Mouse (Mus musculus) limb, embryonic 13.5 days (tissue): ENCODE results near the gene Fbxo11. TPM values are rescaled to one million over a fixed set of nuclear protein-coding genes. Genes with fewer than 3 reads are reported as not detected.
"Not testable (repeated sequence)": the region's sequence is repeated elsewhere in the genome, so short reads cannot be mapped to it uniquely, and the experiment has no call there.

Source experiments
- ATAC-seq: fragments of 200-750 bp; cut with Nextera tagmentation; 2 replicates; pipeline ENCODE4 v1.8.0; 2017; ENCODE audit warnings: low read depth, moderate number of reproducible peaks, moderate TSS enrichment; ENCODE audit not compliant: low FRiP score
- H3K27ac ChIP-seq: fragments of 300-500 bp; sonication (generic); 2 replicates; pipeline ENCODE4 v1.5.1; 2015; ENCODE audit warnings: inconsistent platforms, mild to moderate bottlenecking, moderate library complexity
- H3K27me3 ChIP-seq: fragments of 300-500 bp; sonication (generic); 2 replicates; pipeline ENCODE4 v1.6.1; 2015; ENCODE audit warnings: mild to moderate bottlenecking, inconsistent platforms
- H3K36me3 ChIP-seq: fragments of 300-500 bp; sonication (generic); 2 replicates; pipeline ENCODE4 v1.6.1; 2015; ENCODE audit warnings: inconsistent platforms, mild to moderate bottlenecking, moderate library complexity
- H3K4me1 ChIP-seq: fragments of 300-500 bp; sonication (generic); 2 replicates; pipeline ENCODE4 v1.6.1; 2015; ENCODE audit warnings: inconsistent platforms
- H3K4me2 ChIP-seq: fragments of 300-500 bp; sonication (generic); replicated peaks from 2 replicates; pipeline ENCODE4 v1.6.1; 2015; ENCODE audit warnings: inconsistent platforms, mild to moderate bottlenecking, moderate library complexity
- H3K4me3 ChIP-seq: fragments of 300-500 bp; sonication (generic); 2 replicates; pipeline ENCODE4 v1.5.1; 2015; ENCODE audit warnings: moderate library complexity, mild to moderate bottlenecking, inconsistent platforms
- H3K9ac ChIP-seq: fragments of 300-500 bp; sonication (generic); 2 replicates; pipeline ENCODE4 v1.6.1; 2015; ENCODE audit warnings: mild to moderate bottlenecking, inconsistent platforms
- H3K9me3 ChIP-seq: fragments of 300-500 bp; sonication (generic); 2 replicates; pipeline ENCODE4 v1.6.1; 2016; ENCODE audit warnings: inconsistent platforms
- WGBS: fragments of 180-500 bp; shearing (Covaris S2); methylation state at CpG from one replicate; pipeline ENCODE4 v1.1.7; 2015; 5-methylcytosine and 5-hydroxymethylcytosine counted together
- polyA plus RNA-seq: library from polyadenylated mRNA; unstranded; fragments of >200 nt; fragmentation: Nextera tagmentation; extraction: Ambion mirVana; gene quantifications from 2 replicates; pipeline ENCODE4 v1.2.1, GENCODE M21; 2015

The Fbxo11 gene
- polyA plus RNA-seq, 1 experiment from 2014 or later, result 21.1 TPM

GRCm38 (mm10) chr17:87972856-87973255 is 92.2 kb downstream of the Fbxo11 start:
- WGBS, result 74% methylated on average over 5 of the region's 5 CpGs
- peaks cover 6% of the 10 kb centered on the region; the same call in 1 of the 2 replicates for H3K36me3 ChIP-seq
- no peak for ATAC-seq
- no peak overlapping the region for H3K4me2 ChIP-seq
- H3K9me3 ChIP-seq, result no peaks in the 10 kb centered on the region
- no peak overlapping the region for H3K27ac ChIP-seq
- H3K9ac ChIP-seq, result no peak overlapping the region
- no peak overlapping the region for H3K4me3 ChIP-seq
- H3K27me3 ChIP-seq, result no peaks in the 10 kb centered on the region
- H3K4me1 ChIP-seq, result peaks cover 21% of the 10 kb centered on the region

- not testable (repeated sequence) for H3K4me2 ChIP-seq, H3K4me3 ChIP-seq, H3K27me3 ChIP-seq, H3K9me3 ChIP-seq, ATAC-seq, H3K9ac ChIP-seq, H3K36me3 ChIP-seq, H3K27ac ChIP-seq
- H3K4me1 ChIP-seq, result peaks cover 19% of the 10 kb centered on the region
- 86% methylated on average over 15 of the region's 15 CpGs for WGBS
These were observed 93.1 kb downstream of the Fbxo11 start for GRCm38 (mm10) chr17:87971696-87972591.

- WGBS, result 33% methylated on average over 7 of the region's 8 CpGs
- not testable (repeated sequence) for H3K4me2 ChIP-seq, ATAC-seq, H3K4me3 ChIP-seq, H3K27me3 ChIP-seq, H3K9me3 ChIP-seq, H3K27ac ChIP-seq, H3K9ac ChIP-seq, H3K4me1 ChIP-seq, H3K36me3 ChIP-seq
These were observed 96.6 kb downstream of the Fbxo11 start for GRCm38 (mm10) chr17:87968483-87968926.

- Histone ChIP-seq H3K9me3 (no peaks in the 10 kb centered on the region; the same call in 1 of the 2 replicates), H3K36me3 (no peaks in the 10 kb centered on the region), H3K27ac (no peak overlapping the region), H3K4me1 (no peaks in the 10 kb centered on the region), H3K4me3 (no peak overlapping the region), H3K27me3 (no peaks in the 10 kb centered on the region), H3K4me2 (no peak overlapping the region), H3K9ac (no peak overlapping the region)
- 86% methylated on average over 13 of the region's 14 CpGs for WGBS
- no peak for ATAC-seq
These were observed 101.7 kb downstream of the Fbxo11 start for GRCm38 (mm10) chr17:87963081-87964075.

GRCm38 (mm10) chr17:87959931-87960330 is 105.2 kb downstream of the Fbxo11 start:
- WGBS, result 92% methylated on average over 5 of the region's 5 CpGs
- H3K9me3 ChIP-seq, H3K9ac ChIP-seq, ATAC-seq, H3K4me1 ChIP-seq, H3K4me2 ChIP-seq, H3K27me3 ChIP-seq, H3K27ac ChIP-seq, H3K36me3 ChIP-seq, H3K4me3 ChIP-seq: not testable (repeated sequence)

GRCm38 (mm10) chr17:87959406-87959805 is 105.7 kb downstream of the Fbxo11 start:
- H3K9me3 ChIP-seq, H3K4me2 ChIP-seq, H3K27me3 ChIP-seq, H3K4me1 ChIP-seq, ATAC-seq, H3K27ac ChIP-seq, H3K4me3 ChIP-seq, H3K36me3 ChIP-seq, H3K9ac ChIP-seq: not testable (repeated sequence)
- WGBS, result 95% methylated on average over 11 of the region's 11 CpGs

GRCm38 (mm10) chr17:87958283-87958682 is 106.8 kb downstream of the Fbxo11 start:
- Histone ChIP-seq H3K9ac (no peak overlapping the region), H3K4me1 (no peaks in the 10 kb centered on the region), H3K4me3 (no peak overlapping the region), H3K4me2 (no peak overlapping the region), H3K9me3 (no peaks in the 10 kb centered on the region; the same call in 1 of the 2 replicates), H3K27me3 (no peaks in the 10 kb centered on the region), H3K36me3 (no peaks in the 10 kb centered on the region), H3K27ac (no peak overlapping the region)
- 64% methylated on average over 8 of the region's 8 CpGs for WGBS
- no peak for ATAC-seq

GRCm38 (mm10) chr17:87957096-87957840 is 107.8 kb downstream of the Fbxo11 start:
- no peak overlapping the region for H3K27ac ChIP-seq
- H3K27me3 ChIP-seq, result no peaks in the 10 kb centered on the region
- WGBS, result 60% methylated on average over 12 of the region's 12 CpGs
- no peaks in the 10 kb centered on the region for H3K4me1 ChIP-seq
- H3K9ac ChIP-seq, result no peak overlapping the region
- no peak overlapping the region for H3K4me2 ChIP-seq
- no peaks in the 10 kb centered on the region; the same call in 1 of the 2 replicates for H3K9me3 ChIP-seq
- H3K4me3 ChIP-seq, result no peak overlapping the region
- ATAC-seq, result no peak
- no peaks in the 10 kb centered on the region for H3K36me3 ChIP-seq

- not testable (repeated sequence) for H3K4me3 ChIP-seq, H3K4me1 ChIP-seq, H3K9me3 ChIP-seq, H3K36me3 ChIP-seq, ATAC-seq, H3K27ac ChIP-seq, H3K9ac ChIP-seq, H3K27me3 ChIP-seq, H3K4me2 ChIP-seq
- WGBS, result 92% methylated on average over 13 of the region's 13 CpGs
These were observed 110.4 kb downstream of the Fbxo11 start for GRCm38 (mm10) chr17:87954618-87955124.

GRCm38 (mm10) chr17:87948965-87949584 is 116.0 kb downstream of the Fbxo11 start:
- H3K9ac ChIP-seq, result no peak overlapping the region
- no peaks in the 10 kb centered on the region for H3K27me3 ChIP-seq
- no peak overlapping the region for H3K4me3 ChIP-seq
- no peaks in the 10 kb centered on the region for H3K36me3 ChIP-seq
- ATAC-seq, result 0 out of 2 replicates have a peak, but pooled peaks have one; percentile 40
- no peaks in the 10 kb centered on the region for H3K9me3 ChIP-seq
- 44% methylated on average over 16 of the region's 16 CpGs for WGBS
- no peak overlapping the region for H3K27ac ChIP-seq
- no peak overlapping the region for H3K4me2 ChIP-seq
- no peaks in the 10 kb centered on the region for H3K4me1 ChIP-seq
